Mouse (Mus musculus) midbrain, embryonic 15.5 days (tissue): ENCODE measurements around the gene Tnnc1. TPM values are rescaled to one million over a fixed set of nuclear protein-coding genes. Genes with fewer than 3 reads are reported as not detected.

Experiments used
- ATAC-seq: fragments of 200-750 bp; cut with Nextera tagmentation; replicated peaks from 2 replicates; pipeline ENCODE4 v1.8.0; 2017; ENCODE audit warnings: moderate TSS enrichment
- H3K27ac ChIP-seq: fragments of 300-500 bp; sonication (generic); 2 replicates; pipeline ENCODE4 v1.5.1; 2015; ENCODE audit warnings: mild to moderate bottlenecking, inconsistent platforms
- H3K27me3 ChIP-seq: fragments of 300-500 bp; sonication (generic); replicated peaks from 2 replicates; pipeline ENCODE4 v1.6.1; 2015; ENCODE audit warnings: inconsistent platforms
- H3K36me3 ChIP-seq: fragments of 300-500 bp; sonication (generic); replicated peaks from 2 replicates; pipeline ENCODE4 v1.6.1; 2015; ENCODE audit warnings: inconsistent platforms
- H3K4me1 ChIP-seq: fragments of 300-500 bp; sonication (generic); 2 replicates; pipeline ENCODE4 v1.6.1; 2015; ENCODE audit warnings: inconsistent platforms
- H3K4me2 ChIP-seq: fragments of 300-500 bp; sonication (generic); 2 replicates; pipeline ENCODE4 v1.6.1; 2015; ENCODE audit warnings: inconsistent platforms, mild to moderate bottlenecking, moderate library complexity
- H3K4me3 ChIP-seq: fragments of 300-500 bp; sonication (generic); 2 replicates; pipeline ENCODE4 v1.5.1; 2015; ENCODE audit warnings: mild to moderate bottlenecking, inconsistent platforms
- H3K9ac ChIP-seq: fragments of 300-500 bp; sonication (generic); 2 replicates; pipeline ENCODE4 v1.6.1; 2015; ENCODE audit warnings: mild to moderate bottlenecking, inconsistent platforms
- H3K9me3 ChIP-seq: fragments of 300-500 bp; sonication (generic); 2 replicates; pipeline ENCODE4 v1.6.1; 2016; ENCODE audit warnings: inconsistent platforms
- WGBS: fragments of 180-500 bp; shearing (Covaris S2); methylation state at CpG from one replicate; pipeline ENCODE4 v1.1.7; 2015; ENCODE audit warnings: mixed read lengths; 5-methylcytosine and 5-hydroxymethylcytosine counted together
- polyA plus RNA-seq: library from polyadenylated mRNA; unstranded; fragments of >200 nt; fragmentation: Nextera tagmentation; extraction: Ambion mirVana; gene quantifications from 2 replicates; pipeline ENCODE4 v1.2.1, GENCODE M21; 2015

The Tnnc1 gene
- polyA plus RNA-seq, 1 experiment from 2014 or later, result 2.9 TPM

- Histone ChIP-seq H3K27me3 (no peaks in the 10 kb centered on the region), H3K36me3 (peaks cover 80% of the 10 kb centered on the region), H3K4me1 (no peaks in the 10 kb centered on the region), H3K9ac (no peak overlapping the region), H3K9me3 (no peaks in the 10 kb centered on the region), H3K27ac (no peak overlapping the region), H3K4me2 (no peak overlapping the region), H3K4me3 (no peak overlapping the region)
- 35% methylated on average over 6 of the region's 6 CpGs for WGBS
- ATAC-seq, result peak; percentile 74
Measured at GRCm38 (mm10) chr14:31188771-31189181, 19.3 kb upstream of the Tnnc1 start.

- no peak for ATAC-seq
- Histone ChIP-seq H3K27me3 (no peaks in the 10 kb centered on the region), H3K4me2 (no peak overlapping the region), H3K27ac (peak overlapping the region; percentile 44), H3K9ac (no peak overlapping the region), H3K4me1 (no peaks in the 10 kb centered on the region), H3K9me3 (no peaks in the 10 kb centered on the region), H3K4me3 (no peak overlapping the region), H3K36me3 (peaks cover 75% of the 10 kb centered on the region)
- WGBS, result 89% methylated on average over 3 of the region's 3 CpGs
Measured at GRCm38 (mm10) chr14:31189348-31189747, 18.8 kb upstream of the Tnnc1 start.

GRCm38 (mm10) chr14:31191936-31192335 lies 16.2 kb upstream of the Tnnc1 start:
- H3K4me1 ChIP-seq, result no peaks in the 10 kb centered on the region
- H3K9ac ChIP-seq, result no peak overlapping the region
- peaks cover 54% of the 10 kb centered on the region for H3K36me3 ChIP-seq
- H3K4me3 ChIP-seq, result no peak overlapping the region
- no peak for ATAC-seq
- no peak overlapping the region for H3K27ac ChIP-seq
- H3K9me3 ChIP-seq, result no peaks in the 10 kb centered on the region
- no peak overlapping the region for H3K4me2 ChIP-seq
- 78% methylated on average over 2 of the region's 2 CpGs for whole genome bisulfite sequencing
- no peaks in the 10 kb centered on the region for H3K27me3 ChIP-seq

GRCm38 (mm10) chr14:31193791-31194190 lies 14.3 kb upstream of the Tnnc1 start:
- H3K4me3 ChIP-seq, result no peak overlapping the region
- ATAC-seq, result no peak
- H3K27me3 ChIP-seq, result no peaks in the 10 kb centered on the region
- peaks cover 37% of the 10 kb centered on the region for H3K36me3 ChIP-seq
- no peak overlapping the region for H3K9ac ChIP-seq
- H3K4me2 ChIP-seq, result no peak overlapping the region
- H3K4me1 ChIP-seq, result peaks cover 10% of the 10 kb centered on the region
- WGBS, result 76% methylated on average over 7 of the region's 7 CpGs
- no peak overlapping the region for H3K27ac ChIP-seq
- no peaks in the 10 kb centered on the region for H3K9me3 ChIP-seq

- Histone ChIP-seq H3K4me3 (no peak overlapping the region), H3K9me3 (no peaks in the 10 kb centered on the region), H3K27me3 (no peaks in the 10 kb centered on the region), H3K4me1 (peaks cover 10% of the 10 kb centered on the region), H3K9ac (no peak overlapping the region), H3K4me2 (no peak overlapping the region), H3K36me3 (peaks cover 30% of the 10 kb centered on the region), H3K27ac (no peak overlapping the region)
- ATAC-seq, result no peak
- 91% methylated on average over 2 of the region's 2 CpGs for WGBS
Measured at GRCm38 (mm10) chr14:31194441-31194840, 13.7 kb upstream of the Tnnc1 start.

GRCm38 (mm10) chr14:31194891-31195513 lies 13.1 kb upstream of the Tnnc1 start:
- H3K36me3 ChIP-seq, result peaks cover 28% of the 10 kb centered on the region

GRCm38 (mm10) chr14:31195521-31195920 lies 12.6 kb upstream of the Tnnc1 start:
- WGBS, result 97% methylated on average over 4 of the region's 4 CpGs

More at GRCm38 (mm10) chr14:31194891-31195513, 13.1 kb upstream of the Tnnc1 start:
- no peak overlapping the region for H3K9ac ChIP-seq
- no peak for ATAC-seq
- no peak overlapping the region for H3K4me3 ChIP-seq
- H3K27ac ChIP-seq, result no peak overlapping the region
- H3K4me2 ChIP-seq, result no peak overlapping the region
- H3K4me1 ChIP-seq, result peaks cover 10% of the 10 kb centered on the region
- 88% methylated on average over 14 of the region's 14 CpGs for WGBS
- H3K27me3 ChIP-seq, result no peaks in the 10 kb centered on the region
- no peaks in the 10 kb centered on the region for H3K9me3 ChIP-seq

GRCm38 (mm10) chr14:31195968-31196367 lies 12.1 kb upstream of the Tnnc1 start:
- H3K4me3 ChIP-seq, result no peak overlapping the region
- ATAC-seq, result peak; percentile 18; the same call in 1 of the 2 replicates
- no peak overlapping the region for H3K9ac ChIP-seq
- H3K36me3 ChIP-seq, result peaks cover 26% of the 10 kb centered on the region; the same call in 1 of the 2 replicates
- no peak overlapping the region for H3K4me2 ChIP-seq
- no peak overlapping the region for H3K27ac ChIP-seq
- peaks cover 10% of the 10 kb centered on the region for H3K4me1 ChIP-seq
- no peaks in the 10 kb centered on the region for H3K27me3 ChIP-seq
- H3K9me3 ChIP-seq, result no peaks in the 10 kb centered on the region

More at GRCm38 (mm10) chr14:31195521-31195920, 12.6 kb upstream of the Tnnc1 start:
- H3K27ac ChIP-seq, result no peak overlapping the region
- ATAC-seq, result 0 out of 2 replicates have a peak, but pooled peaks have one; percentile 19
- peaks cover 10% of the 10 kb centered on the region for H3K4me1 ChIP-seq
- no peak overlapping the region for H3K4me3 ChIP-seq
- H3K4me2 ChIP-seq, result no peak overlapping the region
- H3K27me3 ChIP-seq, result no peaks in the 10 kb centered on the region
- no peaks in the 10 kb centered on the region for H3K9me3 ChIP-seq
- H3K9ac ChIP-seq, result no peak overlapping the region
- peaks cover 28% of the 10 kb centered on the region; the same call in 1 of the 2 replicates for H3K36me3 ChIP-seq

GRCm38 (mm10) chr14:31197547-31198516 lies 10.3 kb upstream of the Tnnc1 start:
- Histone ChIP-seq H3K4me2 (no peak overlapping the region), H3K9me3 (no peaks in the 10 kb centered on the region), H3K27ac (no peak overlapping the region), H3K36me3 (peaks cover 31% of the 10 kb centered on the region), H3K4me3 (no peak overlapping the region), H3K27me3 (no peaks in the 10 kb centered on the region), H3K4me1 (peaks cover 10% of the 10 kb centered on the region), H3K9ac (no peak overlapping the region)
- 51% methylated on average over 16 of the region's 16 CpGs for WGBS
- no peak; the same call in 1 of the 2 replicates for ATAC-seq

GRCm38 (mm10) chr14:31199599-31199998 lies 8.5 kb upstream of the Tnnc1 start:
- H3K27me3 ChIP-seq, result no peaks in the 10 kb centered on the region
- WGBS, result 91% methylated on average over 7 of the region's 7 CpGs

GRCm38 (mm10) chr14:31200038-31200437 lies 8.1 kb upstream of the Tnnc1 start:
- H3K9me3 ChIP-seq, result no peaks in the 10 kb centered on the region
- peaks cover 31% of the 10 kb centered on the region for H3K36me3 ChIP-seq

More at GRCm38 (mm10) chr14:31199599-31199998, 8.5 kb upstream of the Tnnc1 start:
- H3K27ac ChIP-seq, result no peak overlapping the region
- no peak for ATAC-seq
- no peaks in the 10 kb centered on the region for H3K9me3 ChIP-seq
- H3K4me2 ChIP-seq, result no peak overlapping the region
- peaks cover 19% of the 10 kb centered on the region for H3K4me1 ChIP-seq
- H3K36me3 ChIP-seq, result peaks cover 35% of the 10 kb centered on the region
- H3K9ac ChIP-seq, result no peak overlapping the region
- H3K4me3 ChIP-seq, result no peak overlapping the region

GRCm38 (mm10) chr14:31204844-31205243 lies 3.3 kb upstream of the Tnnc1 start:
- ATAC-seq, result no peak
- peak overlapping the region; percentile 83 for H3K4me2 ChIP-seq
- peaks cover 29% of the 10 kb centered on the region for H3K36me3 ChIP-seq
- 77% methylated on average over 4 of the region's 4 CpGs for WGBS
- H3K4me3 ChIP-seq, result peak overlapping the region; percentile 57
- H3K9me3 ChIP-seq, result no peaks in the 10 kb centered on the region
- H3K9ac ChIP-seq, result peak overlapping the region; percentile 77
- peak overlapping the region; percentile 88 for H3K27ac ChIP-seq
- H3K4me1 ChIP-seq, result peaks cover 26% of the 10 kb centered on the region
- no peaks in the 10 kb centered on the region for H3K27me3 ChIP-seq

More at GRCm38 (mm10) chr14:31200038-31200437, 8.1 kb upstream of the Tnnc1 start:
- Histone ChIP-seq H3K4me2 (no peak overlapping the region), H3K27ac (no peak overlapping the region), H3K9ac (no peak overlapping the region), H3K4me3 (no peak overlapping the region), H3K27me3 (no peaks in the 10 kb centered on the region), H3K4me1 (peaks cover 23% of the 10 kb centered on the region)
- WGBS, result 84% methylated on average over 3 of the region's 3 CpGs
- no peak for ATAC-seq
